Mouse (Mus musculus) MEL (cell line): Measurements from ENCODE around the gene Krt1.

ENCODE experiments used
- CHD1 ChIP-seq: IDR thresholded peaks from 2 replicates; pipeline ENCODE4 v1.6.1; 2012; ENCODE audit warnings: low read depth, mild to moderate bottlenecking, inconsistent platforms, low read length, improper control_type of control experiment
- CTCF ChIP-seq, 3 experiments: IDR thresholded peaks in 2 of 3; conservative IDR thresholded peaks in 1 of 3; 2 replicates each; pipeline ENCODE4 v1.5.1; 2011 to 2012; ENCODE audit warnings: low read length in 3 of 3, low read depth in 2 of 3, mild to moderate bottlenecking in 2 of 3, improper control_type of control experiment in 1 of 3, inconsistent platforms in 1 of 3, mixed read lengths in 1 of 3, moderate library complexity in 1 of 3; ENCODE audit not compliant: control insufficient read depth in 1 of 3, insufficient read depth in 1 of 3, poor library complexity in 1 of 3, severe bottlenecking in 1 of 3
- HCFC1 ChIP-seq: IDR thresholded peaks from 2 replicates; pipeline ENCODE4 v1.6.1; 2012; ENCODE audit warnings: low read depth, mild to moderate bottlenecking, inconsistent platforms, low read length, improper control_type of control experiment, moderate library complexity
- MAFK ChIP-seq: IDR thresholded peaks from 2 replicates; pipeline ENCODE4 v1.6.1; 2011; ENCODE audit warnings: low read depth, mild to moderate bottlenecking, low read length, improper control_type of control experiment, borderline replicate concordance
- MAZ ChIP-seq: IDR thresholded peaks from 2 replicates; pipeline ENCODE4 v1.6.1; 2012; ENCODE audit warnings: low read depth, mild to moderate bottlenecking, inconsistent platforms, low read length, improper control_type of control experiment
- POLR2AphosphoS2 ChIP-seq: IDR thresholded peaks from 2 replicates; pipeline ENCODE4 v1.6.1; 2011; ENCODE audit warnings: low read length, improper control_type of control experiment
- RAD21 ChIP-seq: IDR thresholded peaks from 2 replicates; pipeline ENCODE4 v1.6.1; 2011; ENCODE audit warnings: mild to moderate bottlenecking, low read depth, low read length, improper control_type of control experiment
- SMC3 ChIP-seq: IDR thresholded peaks from 2 replicates; pipeline ENCODE4 v1.6.1; 2011; ENCODE audit warnings: low read depth, low read length, improper control_type of control experiment
- TAL1 ChIP-seq: IDR thresholded peaks from 2 replicates; pipeline ENCODE4 v1.6.1; 2012; ENCODE audit warnings: mild to moderate bottlenecking, inconsistent platforms, low read length, moderate library complexity, mixed read lengths
- TCF12 ChIP-seq: IDR thresholded peaks from 2 replicates; pipeline ENCODE4 v1.6.1; 2014; ENCODE audit warnings: low read depth, mild to moderate bottlenecking, inconsistent platforms, low read length, improper control_type of control experiment, moderate library complexity
- ZC3H11A ChIP-seq: IDR thresholded peaks from 2 replicates; pipeline ENCODE4 v1.6.1; 2012; ENCODE audit warnings: low read depth, mild to moderate bottlenecking, inconsistent platforms, low read length, improper control_type of control experiment
- ZMIZ1 ChIP-seq: IDR thresholded peaks from 2 replicates; pipeline ENCODE4 v1.6.1; 2012; ENCODE audit warnings: low read depth, mild to moderate bottlenecking, inconsistent platforms, low read length, improper control_type of control experiment, moderate library complexity
- ZNF384 ChIP-seq: IDR thresholded peaks from 2 replicates; pipeline ENCODE4 v1.6.1; 2012; ENCODE audit warnings: low read depth, mild to moderate bottlenecking, inconsistent platforms, low read length, improper control_type of control experiment

DNA sequence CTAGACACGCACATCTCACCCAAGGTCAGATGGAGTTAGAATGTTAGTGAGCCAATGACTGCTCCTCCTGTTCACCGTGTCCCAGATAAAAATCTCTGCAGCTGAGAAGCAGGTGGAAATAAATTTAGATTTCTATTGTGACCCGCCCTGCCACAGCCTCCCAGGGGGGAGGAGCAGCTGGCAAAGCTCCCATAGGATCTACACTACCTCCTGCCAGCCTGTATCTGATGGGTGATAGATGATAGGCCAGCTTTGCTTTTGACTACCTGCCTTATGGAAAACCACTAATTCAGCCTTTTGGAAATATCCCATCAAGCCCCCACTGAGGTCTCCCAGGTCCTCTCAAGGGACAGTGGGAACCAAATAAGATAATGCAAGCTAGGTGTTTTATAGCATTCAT is 5.1 kb upstream of the Krt1 start:
- TF ChIP-seq ZC3H11A (no peak), MAFK (no peak), MAZ (no peak), CTCF (IDR thresholded peaks at IDR 0.05 in 2 of 3, conservative IDR thresholded peaks at IDR 0.05 in 1 of 3; ENCODE audit: control insufficient read depth in 1 of 3, insufficient read depth in 1 of 3, low read depth in 2 of 3, low read length in 3 of 3, poor library complexity in 1 of 3, severe bottlenecking in 1 of 3) (no peak), SMC3 (no peak), TAL1 (no peak), TCF12 (no peak), RAD21 (no peak), HCFC1 (no peak), ZNF384 (no peak), ZMIZ1 (no peak), CHD1 (no peak), POLR2AphosphoS2 (no peak)
